Mouse (Mus musculus) liver, embryonic 14.5 days (tissue): ENCODE data around the gene Btbd16. TPM values are rescaled to one million over a fixed set of nuclear protein-coding genes. Genes with fewer than 3 reads are reported as not detected.

ENCODE experiments used
- ATAC-seq: fragments of 200-750 bp; cut with Nextera tagmentation; 2 replicates; pipeline ENCODE4 v1.8.0; 2017; ENCODE audit warnings: moderate number of reproducible peaks, mild to moderate bottlenecking, moderate library complexity; ENCODE audit not compliant: insufficient read depth
- DNase-seq, 3 experiments: peaks; one replicate each; pipeline ENCODE4 v3.0.0-alpha.2; 2012 to 2013; ENCODE audit warnings: low read depth in 3 of 3, low spot score in 3 of 3
- H3K27ac ChIP-seq: fragments of 300-500 bp; sonication (generic); 2 replicates; pipeline ENCODE4 v1.5.1; 2014; ENCODE audit warnings: moderate library complexity, mild to moderate bottlenecking, control low read depth, inconsistent platforms
- H3K27me3 ChIP-seq: fragments of 300-500 bp; sonication (generic); 2 replicates; pipeline ENCODE4 v1.6.1; 2014; ENCODE audit warnings: mild to moderate bottlenecking, low read length, moderate library complexity; ENCODE audit not compliant: control insufficient read depth, insufficient read depth
- H3K36me3 ChIP-seq: fragments of 300-500 bp; sonication (generic); replicated peaks from 2 replicates; pipeline ENCODE4 v1.6.1; 2014; ENCODE audit warnings: low read depth; ENCODE audit not compliant: control insufficient read depth, insufficient read depth
- H3K4me1 ChIP-seq, 2 experiments: fragments of 200-500 bp in 1 of 2; fragments of 300-500 bp in 1 of 2; sonication (generic) in 1 of 2; replicated peaks; 2 replicates each; pipeline ENCODE4 v1.6.1; 2012 to 2014; ENCODE audit warnings: antibody characterized with exemption in 1 of 2, inconsistent platforms in 1 of 2, low read length in 1 of 2; ENCODE audit not compliant: control insufficient read depth in 2 of 2, insufficient read depth in 2 of 2
- H3K4me2 ChIP-seq: fragments of 300-500 bp; sonication (generic); 2 replicates; pipeline ENCODE4 v1.6.1; 2014; ENCODE audit warnings: low read depth, mild to moderate bottlenecking, control low read depth, moderate library complexity
- H3K4me3 ChIP-seq, 2 experiments: fragments of 200-500 bp in 1 of 2; fragments of 300-500 bp in 1 of 2; sonication (generic) in 1 of 2; 2 replicates each; pipeline ENCODE4 v1.5.1; 2012 to 2014; ENCODE audit warnings: low read depth in 2 of 2, low read length in 2 of 2, mild to moderate bottlenecking in 2 of 2, control low read depth in 1 of 2, inconsistent platforms in 1 of 2, moderate library complexity in 1 of 2; ENCODE audit not compliant: insufficient read depth in 1 of 2
- H3K9ac ChIP-seq: fragments of 300-500 bp; sonication (generic); replicated peaks from 2 replicates; pipeline ENCODE4 v1.6.1; 2014; ENCODE audit warnings: mild to moderate bottlenecking, control low read depth, moderate library complexity
- H3K9me3 ChIP-seq: fragments of 300-500 bp; sonication (generic); 2 replicates; pipeline ENCODE4 v1.6.1; 2016; ENCODE audit warnings: low read length, mixed read lengths; ENCODE audit not compliant: control insufficient read depth
- CTCF ChIP-seq: IDR thresholded peaks from 2 replicates; pipeline ENCODE4 v1.5.1; 2016; ENCODE audit warnings: antibody characterized with exemption, low read depth, control low read depth
- EP300 ChIP-seq: IDR thresholded peaks from 2 replicates; pipeline ENCODE4 v1.6.1; 2016; ENCODE audit warnings: antibody characterized with exemption, low read depth
- WGBS: fragments of 180-500 bp; shearing (Covaris S2); extraction: QIAGEN DNeasy Blood & Tissue Kit; methylation state at CpG from one replicate; pipeline ENCODE4 v1.1.7; 2014; ENCODE audit not compliant: insufficient replicate concordance; 5-methylcytosine and 5-hydroxymethylcytosine counted together
- polyA plus RNA-seq, 2 experiments: library from polyadenylated mRNA; depleted of rRNA in 1 of 2; stranded (reverse) in 1 of 2; unstranded in 1 of 2; fragments of >200 nt; fragmentation: Nextera tagmentation in 1 of 2; extraction: Ambion mirVana in 1 of 2; gene quantifications; 2 replicates each; pipeline versions ENCODE4 v1.2.1 to v1.2.3; 2012 to 2014

The Btbd16 gene
- polyA plus RNA-seq, 2 experiments = 0.05 TPM; not detected in 1

- 49% methylated on average over 5 of the region's 5 CpGs for WGBS
- TF ChIP-seq EP300 (no peak), CTCF (no peak)
These were observed 12.8 kb downstream of the Btbd16 start for GRCm38 (mm10) chr7:130786708-130787107.

GRCm38 (mm10) chr7:130787537-130787936 is 13.7 kb downstream of the Btbd16 start:
- no peak overlapping the region for H3K9ac ChIP-seq
- no peak overlapping the region for H3K4me3 ChIP-seq
- H3K4me1 ChIP-seq = peaks cover 0 to 11% of the 10 kb centered on the region in 2 experiments; a peak in 2 of 4 replicates
- no peaks in the 10 kb centered on the region for H3K9me3 ChIP-seq
- no peak overlapping the region for H3K27ac ChIP-seq
- DNase-seq (no peak), ATAC-seq (0 out of 2 replicates have a peak, but pooled peaks have one; percentile 31)
- H3K27me3 ChIP-seq = no peaks in the 10 kb centered on the region
- WGBS = 65% methylated on average over 4 of the region's 4 CpGs
- H3K4me2 ChIP-seq = no peak overlapping the region
- TF ChIP-seq CTCF (no peak), EP300 (no peak)
- no peaks in the 10 kb centered on the region for H3K36me3 ChIP-seq

More at GRCm38 (mm10) chr7:130786708-130787107, 12.8 kb downstream of the Btbd16 start:
- ATAC-seq = no peak
- Histone ChIP-seq H3K9me3 (no peaks in the 10 kb centered on the region), H3K4me2 (no peak overlapping the region), H3K36me3 (no peaks in the 10 kb centered on the region), H3K27me3 (no peaks in the 10 kb centered on the region), H3K4me3 (no peak overlapping the region), H3K9ac (no peak overlapping the region), H3K27ac (no peak overlapping the region), H3K4me1 (peaks cover 0 to 11% of the 10 kb centered on the region in 2 experiments; a peak in 2 of 4 replicates)
- DNase-seq = no peak

- Histone ChIP-seq H3K36me3 (no peaks in the 10 kb centered on the region), H3K4me1 (peaks cover 0 to 11% of the 10 kb centered on the region in 2 experiments; a peak in 2 of 4 replicates), H3K27me3 (no peaks in the 10 kb centered on the region), H3K27ac (no peak overlapping the region), H3K4me2 (no peak overlapping the region), H3K9ac (no peak overlapping the region), H3K4me3 (no peak overlapping the region), H3K9me3 (no peaks in the 10 kb centered on the region)
- no peak for DNase-seq
- TF ChIP-seq EP300 (no peak), CTCF (no peak)
- 64% methylated on average over 3 of the region's 3 CpGs for WGBS
- no peak for ATAC-seq
These were observed 15.1 kb downstream of the Btbd16 start for GRCm38 (mm10) chr7:130788950-130789349.

- Histone ChIP-seq H3K36me3 (no peaks in the 10 kb centered on the region), H3K4me2 (no peak overlapping the region), H3K4me3 (no peak overlapping the region), H3K4me1 (peaks cover 0 to 11% of the 10 kb centered on the region in 2 experiments; a peak in 2 of 4 replicates), H3K27me3 (no peaks in the 10 kb centered on the region), H3K9me3 (no peaks in the 10 kb centered on the region), H3K9ac (no peak overlapping the region), H3K27ac (no peak overlapping the region)
- DNase-seq = no peak
- ATAC-seq = no peak
- WGBS = 69% methylated on average over 7 of the region's 7 CpGs
- no peak for TF ChIP-seq EP300
- no peak for TF ChIP-seq CTCF
These were observed 15.6 kb downstream of the Btbd16 start for GRCm38 (mm10) chr7:130789456-130789855.

- H3K4me2 ChIP-seq = no peak overlapping the region
- no peak overlapping the region for H3K9ac ChIP-seq
- TF ChIP-seq CTCF (no peak), EP300 (no peak)
- WGBS = 64% methylated on average over 9 of the region's 9 CpGs
- H3K9me3 ChIP-seq = no peaks in the 10 kb centered on the region
- ATAC-seq = no peak
- H3K27me3 ChIP-seq = no peaks in the 10 kb centered on the region
- H3K36me3 ChIP-seq = no peaks in the 10 kb centered on the region
- no peak for DNase-seq
- H3K4me3 ChIP-seq = no peak overlapping the region
- peaks cover 0 to under 1% of the 10 kb centered on the region in 2 experiments; a peak in 1 of 4 replicates for H3K4me1 ChIP-seq
- no peak overlapping the region for H3K27ac ChIP-seq
These were observed 19.8 kb downstream of the Btbd16 start for GRCm38 (mm10) chr7:130793671-130794070.
